Mouse (Mus musculus) small intestine, adult 2 months (tissue): Measurements from ENCODE around the gene Spata18. TPM values are rescaled to one million over a fixed set of nuclear protein-coding genes. Genes with fewer than 3 reads are reported as not detected.

Experiments used
- H3K27ac ChIP-seq: fragments of 200-500 bp; 2 replicates; pipeline ENCODE4 v1.5.1; 2012; ENCODE audit warnings: low read depth, low read length, control low read depth, inconsistent platforms; ENCODE audit not compliant: insufficient read depth
- H3K27me3 ChIP-seq: fragments of 200-500 bp; 2 replicates; pipeline ENCODE4 v1.6.1; 2012; ENCODE audit warnings: mild to moderate bottlenecking, moderate library complexity, low read length, inconsistent platforms; ENCODE audit not compliant: control insufficient read depth, insufficient read depth
- H3K36me3 ChIP-seq: fragments of 200-500 bp; 2 replicates; pipeline ENCODE4 v1.6.1; 2012; ENCODE audit warnings: mild to moderate bottlenecking, low read length, control low read depth, inconsistent platforms; ENCODE audit not compliant: control insufficient read depth, insufficient read depth
- H3K4me1 ChIP-seq: fragments of 200-500 bp; 2 replicates; pipeline ENCODE4 v1.6.1; 2012; ENCODE audit warnings: low read length, inconsistent platforms, mixed read lengths; ENCODE audit not compliant: control insufficient read depth, insufficient read depth, insufficient read length
- H3K4me3 ChIP-seq: fragments of 200-500 bp; 2 replicates; pipeline ENCODE4 v1.5.1; 2012; ENCODE audit warnings: low read depth, mild to moderate bottlenecking, control low read depth, inconsistent platforms, low read length, moderate library complexity
- CTCF ChIP-seq: fragments of 200-500 bp; IDR thresholded peaks from 2 replicates; pipeline ENCODE4 v1.5.1; 2012; ENCODE audit warnings: low read depth, mild to moderate bottlenecking, control low read depth, inconsistent platforms, low read length, moderate library complexity, mixed read lengths; ENCODE audit not compliant: insufficient replicate concordance, insufficient read length; ENCODE audit errors: extremely low read depth
- POLR2A ChIP-seq: fragments of 200-500 bp; IDR thresholded peaks from 2 replicates; pipeline ENCODE4 v1.6.1; 2012; ENCODE audit warnings: low read depth, mild to moderate bottlenecking, control low read depth, inconsistent platforms, low read length, moderate library complexity
- WGBS: fragments of 180-500 bp; shearing (Covaris S2); methylation state at CpG from one replicate; pipeline ENCODE4 v1.1.7; 2018; 5-methylcytosine and 5-hydroxymethylcytosine counted together
- polyA plus RNA-seq: library from polyadenylated mRNA; depleted of rRNA; stranded (reverse); fragments of >200 nt; gene quantifications from 2 replicates; pipeline ENCODE4 v1.2.3, GENCODE M21; 2012

Gene Spata18
- polyA plus RNA-seq, 1 experiment = not detected

DNA sequence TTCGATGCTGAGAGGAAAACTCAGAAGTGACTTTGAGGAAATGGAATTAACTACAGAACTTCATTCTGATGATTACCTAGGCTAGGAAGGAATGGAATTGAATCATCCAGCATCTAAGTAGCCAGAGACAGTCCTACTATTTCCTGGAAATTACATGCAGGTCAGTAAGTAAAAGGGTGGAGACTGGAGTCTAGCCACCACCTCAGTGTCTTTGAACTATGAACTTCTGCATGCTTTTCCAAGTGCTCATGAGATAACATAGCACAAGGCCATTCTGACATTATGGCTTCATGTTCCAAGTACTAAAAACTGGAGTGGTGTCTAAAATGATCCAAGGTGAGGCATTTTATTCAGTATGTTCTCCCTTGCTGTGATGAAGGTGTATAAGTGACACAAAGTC lies 25.7 kb upstream of the Spata18 start:
- Histone ChIP-seq H3K4me1 (peaks cover 29% of the 10 kb centered on the region), H3K4me3 (no peak overlapping the region), H3K27me3 (no peaks in the 10 kb centered on the region), H3K36me3 (peaks cover 5% of the 10 kb centered on the region), H3K27ac (peak overlapping the region; percentile 94)
- WGBS = 35% methylated on average over 1 of the region's 1 CpGs
- no peak for TF ChIP-seq POLR2A
- TF ChIP-seq CTCF = no peak

DNA sequence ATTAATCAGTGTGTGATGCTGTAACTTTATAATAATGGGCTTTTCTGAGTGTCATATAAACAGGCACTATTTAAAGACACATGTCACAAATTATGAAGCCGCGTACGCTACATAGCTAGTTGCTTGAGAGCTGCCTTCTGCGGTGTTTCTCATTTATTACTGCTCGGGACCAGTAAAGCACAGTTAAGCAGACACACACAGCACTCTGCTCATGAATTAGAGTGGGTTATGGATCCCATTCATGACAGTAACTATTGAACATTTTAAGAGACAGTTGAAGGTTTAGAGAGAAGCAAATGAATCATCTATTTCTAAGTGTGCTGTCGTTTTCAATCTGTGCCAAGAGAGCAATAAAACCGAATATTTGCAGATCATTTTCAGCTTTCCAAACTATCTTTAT lies 24.3 kb upstream of the Spata18 start:
- Histone ChIP-seq H3K4me1 (peaks cover 35% of the 10 kb centered on the region), H3K36me3 (peaks cover 3% of the 10 kb centered on the region; the same call in 1 of the 2 replicates), H3K4me3 (no peak overlapping the region), H3K27ac (0 out of 2 replicates have a peak overlapping the region, but pooled peaks have one; percentile 9), H3K27me3 (no peaks in the 10 kb centered on the region)
- TF ChIP-seq POLR2A (no peak), CTCF (no peak)
- WGBS = 68% methylated on average over 7 of the region's 7 CpGs

GRCm38 (mm10) chr5:73627559-73627958 lies 23.6 kb upstream of the Spata18 start:
- WGBS = 76% methylated on average over 4 of the region's 4 CpGs

DNA sequence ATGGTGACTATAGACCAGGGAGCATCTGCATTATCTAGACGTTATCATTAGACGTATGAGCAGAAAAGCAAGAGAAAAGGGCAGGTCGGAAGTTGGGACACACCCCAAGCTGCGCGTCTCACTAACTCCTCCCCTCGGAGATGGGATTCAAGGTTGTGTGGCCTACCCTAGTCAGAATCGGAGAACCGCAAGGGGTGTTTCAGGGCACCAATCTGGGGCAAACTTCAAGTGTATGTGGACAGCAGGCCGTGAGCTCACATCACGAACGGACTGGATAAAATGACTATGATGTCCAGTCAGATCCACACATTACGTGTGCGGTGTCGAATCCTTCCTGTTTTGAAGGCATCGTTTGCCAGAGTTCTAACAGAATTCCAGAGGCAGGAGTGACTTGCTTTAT lies 23.2 kb upstream of the Spata18 start:
- Histone ChIP-seq H3K4me1 (peaks cover 31% of the 10 kb centered on the region), H3K36me3 (peaks cover 3% of the 10 kb centered on the region; the same call in 1 of the 2 replicates), H3K27me3 (no peaks in the 10 kb centered on the region), H3K27ac (0 out of 2 replicates have a peak overlapping the region, but pooled peaks have one; percentile 18), H3K4me3 (peak overlapping the region; percentile 45)
- WGBS = 76% methylated on average over 15 of the region's 15 CpGs
- TF ChIP-seq POLR2A (no peak), CTCF (no peak)

More at GRCm38 (mm10) chr5:73627559-73627958, 23.6 kb upstream of the Spata18 start:
- Histone ChIP-seq H3K4me3 (peak overlapping the region; percentile 36), H3K27ac (peak overlapping the region; percentile 36), H3K36me3 (peaks cover 3% of the 10 kb centered on the region; the same call in 1 of the 2 replicates), H3K27me3 (no peaks in the 10 kb centered on the region), H3K4me1 (peaks cover 33% of the 10 kb centered on the region)
- TF ChIP-seq CTCF (no peak), POLR2A (no peak)

- Histone ChIP-seq H3K27me3 (no peaks in the 10 kb centered on the region), H3K4me3 (no peak overlapping the region), H3K4me1 (peaks cover 22% of the 10 kb centered on the region), H3K27ac (peak overlapping the region; percentile 95), H3K36me3 (0 out of 2 replicates have a peak, but pooled peaks cover 2% of the 10 kb centered on the region)
- 16% methylated on average over 5 of the region's 5 CpGs for WGBS
- TF ChIP-seq POLR2A (peak; percentile 72; the same call in 1 of the 2 replicates), CTCF (no peak)
Observed at GRCm38 (mm10) chr5:73630141-73630540, 21.0 kb upstream of the Spata18 start.

- H3K27me3 ChIP-seq = no peaks in the 10 kb centered on the region
- H3K4me3 ChIP-seq = no peak overlapping the region
- H3K27ac ChIP-seq = peak overlapping the region; percentile 95; the same call in 1 of the 2 replicates
- 75% methylated on average over 10 of the region's 10 CpGs for WGBS
- H3K4me1 ChIP-seq = peaks cover 17% of the 10 kb centered on the region
- TF ChIP-seq CTCF = no peak
- TF ChIP-seq POLR2A = no peak
- 0 out of 2 replicates have a peak, but pooled peaks cover 2% of the 10 kb centered on the region for H3K36me3 ChIP-seq
Observed at GRCm38 (mm10) chr5:73631001-73631558, 20.1 kb upstream of the Spata18 start.

GRCm38 (mm10) chr5:73632291-73632690 lies 18.9 kb upstream of the Spata18 start, which contains the start of gene Lrrc66:
TSS of gene Lrrc66 (minus strand) at chr5:73632526.
- H3K36me3 ChIP-seq = 0 out of 2 replicates have a peak, but pooled peaks cover 2% of the 10 kb centered on the region
- H3K27me3 ChIP-seq = no peaks in the 10 kb centered on the region
- H3K4me1 ChIP-seq = peaks cover 14% of the 10 kb centered on the region
- H3K27ac ChIP-seq = no peak within 1 kb of the TSS
- TF ChIP-seq CTCF = no peak
- TF ChIP-seq POLR2A = no peak
- no peak within 1 kb of the TSS for H3K4me3 ChIP-seq
- WGBS = 70% methylated on average over 8 of the region's 8 CpGs
